Mouse (Mus musculus): ENCODE measurements around the gene Ears2.

Gene Ears2

DNA sequence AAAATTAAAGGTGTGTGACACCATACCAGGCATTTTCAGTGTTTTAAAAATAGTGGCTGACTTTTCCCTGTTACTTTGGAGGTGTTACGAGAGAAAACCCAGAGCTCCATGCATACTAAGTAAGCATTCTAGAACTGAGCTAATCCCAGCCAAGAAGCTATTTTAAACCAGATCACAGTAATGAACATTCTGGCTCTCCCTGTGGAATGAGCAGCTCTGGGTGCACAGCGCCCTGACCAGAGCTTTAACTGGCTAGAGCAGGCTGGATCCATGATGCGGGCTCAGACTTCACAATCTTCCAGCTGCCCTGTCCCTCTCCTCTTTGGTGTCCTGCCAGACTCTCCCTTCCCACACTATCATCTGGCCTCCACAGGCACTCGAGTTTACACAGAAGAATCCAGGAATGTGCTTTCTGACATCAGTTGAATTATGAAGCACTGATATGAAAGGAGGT, 21.9 kb downstream of the Ears2 start:
- in situ Hi-C loops (cut with MboI) = no loop called here

DNA sequence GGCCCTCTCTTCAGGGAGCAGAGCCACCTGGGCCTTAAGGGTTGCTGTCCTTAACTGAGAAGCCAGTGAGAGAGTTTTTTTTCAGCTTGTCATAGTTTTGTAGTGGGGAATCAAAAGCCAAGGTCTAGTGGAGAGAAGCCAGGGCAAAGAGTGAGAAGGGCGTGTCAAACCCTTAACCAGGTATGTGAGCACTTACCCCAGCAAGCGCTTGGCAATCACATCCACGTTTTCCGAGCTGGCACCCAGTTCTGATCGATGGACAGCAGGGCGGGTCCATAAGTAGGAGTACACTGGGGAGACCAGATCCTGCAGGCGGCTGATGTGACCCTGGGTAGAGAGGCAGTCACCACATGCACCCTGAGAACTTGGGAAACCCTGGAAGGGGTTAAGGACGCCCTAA, 23.0 kb downstream of the Ears2 start:
- in situ Hi-C loops (cut with MboI) = no loop called here

DNA sequence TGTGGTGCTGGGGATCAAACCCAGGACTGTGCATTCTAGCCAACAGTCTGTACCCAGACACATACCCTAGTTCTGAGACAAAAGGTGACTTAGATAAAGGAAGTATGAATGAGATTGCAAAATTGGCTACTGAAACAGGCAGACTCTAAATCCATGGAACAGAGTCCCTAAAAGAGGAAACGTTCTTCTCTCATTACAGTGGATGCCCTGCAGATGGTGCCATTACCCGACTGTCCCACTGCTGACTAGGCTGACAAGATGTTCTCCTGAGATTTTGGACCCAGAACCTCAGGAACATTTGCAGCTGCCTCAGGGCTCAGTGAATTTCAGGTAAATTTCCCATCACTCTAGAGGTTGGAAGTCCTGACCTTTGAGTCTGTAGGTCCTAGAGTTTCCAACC, 32.7 kb downstream of the Ears2 start:
- in situ Hi-C loops (cut with MboI) = no loop called here

DNA sequence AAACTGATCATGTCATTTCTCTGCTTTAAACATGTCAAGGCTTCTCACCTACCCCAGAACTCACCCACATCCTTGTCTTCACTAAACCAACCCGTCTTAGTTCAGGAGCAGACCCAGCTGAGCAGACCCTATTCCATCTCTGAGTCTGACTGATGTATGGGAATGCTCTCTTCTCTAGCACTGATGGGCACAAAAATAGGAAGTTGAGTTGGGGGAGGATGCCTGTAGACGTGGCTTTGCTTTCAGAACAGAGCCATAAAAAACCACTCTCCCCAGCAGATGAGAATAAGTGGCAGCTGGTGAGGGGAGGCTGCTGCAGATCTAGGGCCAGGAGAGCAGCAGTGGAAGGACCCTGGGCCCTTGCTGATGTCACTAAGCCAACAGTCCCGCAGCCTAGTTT, 33.7 kb downstream of the Ears2 start:
- in situ Hi-C loops (cut with MboI) = no loop called here

DNA sequence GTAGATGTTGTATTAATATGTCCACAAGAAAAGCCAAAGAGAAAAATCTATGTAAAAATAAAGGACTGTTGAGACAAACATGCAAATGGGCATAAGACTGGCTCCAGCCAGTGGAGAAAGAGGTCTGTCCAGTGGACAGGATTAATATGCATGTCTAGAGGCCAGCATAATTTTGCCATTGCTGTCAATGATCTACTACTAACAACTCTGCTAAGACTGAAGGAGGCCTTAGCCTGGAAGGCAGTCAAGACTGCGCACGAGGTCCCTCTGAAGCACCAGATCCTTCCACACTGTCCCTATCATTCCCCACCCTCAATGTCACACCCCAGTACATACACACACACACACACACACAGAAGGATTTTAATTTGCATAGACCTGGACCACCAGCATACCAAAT, 44.9 kb downstream of the Ears2 start:
- in situ Hi-C loops (cut with MboI) = no loop called here

DNA sequence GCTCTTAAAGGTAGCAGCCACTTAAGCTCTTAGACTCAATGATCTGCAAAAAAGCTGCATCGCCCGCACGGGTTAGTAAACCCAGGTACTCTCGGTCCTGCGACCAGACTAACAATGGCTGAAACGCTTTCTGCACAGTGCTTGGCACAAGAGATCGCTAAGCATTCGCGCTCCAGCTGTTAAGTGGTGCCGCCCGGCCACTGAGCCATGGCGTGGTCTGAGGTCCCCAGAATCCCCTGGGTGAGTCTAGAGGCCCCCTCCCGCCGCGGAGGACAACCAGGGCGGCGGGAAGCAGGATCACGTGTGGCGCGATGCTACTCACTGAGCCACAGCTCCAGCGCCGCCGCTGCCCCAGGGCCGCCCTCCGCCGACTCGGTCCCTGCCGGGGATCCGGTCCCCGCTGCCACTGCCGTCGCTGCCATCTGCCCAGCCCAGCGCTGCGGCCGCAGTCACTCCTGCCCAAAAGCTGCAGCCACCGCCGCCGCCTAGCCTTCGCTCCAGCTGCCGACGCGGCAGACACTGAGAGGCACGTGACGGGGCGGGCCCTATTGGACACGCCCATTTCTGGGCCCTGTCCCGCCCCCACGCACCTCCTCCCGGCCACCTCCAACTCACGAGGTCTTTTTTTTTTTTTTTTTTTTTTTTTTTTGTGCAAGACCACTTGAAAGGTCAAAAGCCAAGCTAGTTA, 46.3 kb downstream of the Ears2 start, which contains the start of gene Gga2:
Gene Gga2 (minus strand): TSS at position 556 of the 688 bp plus-strand sequence.
- in situ Hi-C loops (cut with MboI) = no loop called here

DNA sequence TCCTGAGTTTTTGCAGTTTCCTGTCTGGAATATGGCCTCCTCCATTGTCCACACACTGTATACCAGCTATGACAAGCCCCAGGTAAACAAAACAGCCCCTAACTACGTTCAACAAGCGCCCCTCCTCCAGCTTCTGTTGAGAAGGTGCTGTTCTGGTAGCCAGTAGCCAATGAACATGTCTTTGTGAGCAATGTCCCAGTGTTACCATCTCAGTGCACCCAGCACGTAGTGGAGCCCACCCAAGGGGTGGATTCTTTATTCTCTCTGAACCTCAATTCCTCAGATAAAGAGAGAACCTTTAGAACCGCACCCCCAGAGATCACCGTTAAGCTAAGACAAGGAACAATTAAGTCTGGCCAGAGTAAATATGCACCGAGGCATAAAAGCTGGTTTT, 46.8 kb downstream of the Ears2 start:
- in situ Hi-C loops (cut with MboI) = no loop called here

DNA sequence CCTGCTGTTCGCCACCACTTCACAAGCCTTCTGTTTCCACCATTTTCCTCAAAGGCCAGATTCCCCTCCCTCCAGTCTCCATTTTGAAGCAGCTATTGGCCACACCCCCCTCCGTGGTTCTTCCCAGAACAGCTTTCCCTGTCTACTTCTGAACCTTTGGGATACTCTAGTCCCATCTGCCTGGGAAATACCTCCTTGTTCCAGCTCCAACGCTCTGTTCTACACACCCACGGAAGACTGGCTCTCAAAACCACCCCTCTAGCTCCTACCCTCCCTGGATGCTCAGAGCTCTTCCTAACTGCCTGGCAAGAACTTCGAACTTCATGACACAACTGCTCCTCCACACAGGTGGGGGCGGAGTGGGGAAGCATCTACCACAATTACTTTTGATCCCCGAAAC, 48.1 kb downstream of the Ears2 start:
- in situ Hi-C loops (cut with MboI) = no loop called here

DNA sequence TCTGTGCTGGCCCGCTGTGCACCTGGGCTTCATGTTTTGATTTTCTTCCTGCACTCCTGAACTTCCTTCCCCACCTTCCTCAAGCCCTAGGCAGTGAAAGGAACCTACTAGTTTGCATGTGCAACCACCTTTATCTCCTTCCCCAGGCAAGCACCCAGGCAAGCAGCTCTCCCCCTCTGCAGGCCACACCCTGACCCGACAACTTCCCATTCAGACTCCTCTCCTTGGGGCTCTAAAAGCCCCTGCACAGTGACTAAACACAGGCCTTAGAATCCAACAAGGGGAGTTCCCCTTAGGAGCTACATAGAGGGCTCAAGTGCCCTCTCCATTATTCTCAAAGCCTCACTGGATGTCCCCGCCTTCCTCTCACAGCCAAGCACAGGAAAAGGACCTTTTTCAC, 48.8 kb downstream of the Ears2 start:
- in situ Hi-C loops (cut with MboI) = no loop called here

DNA sequence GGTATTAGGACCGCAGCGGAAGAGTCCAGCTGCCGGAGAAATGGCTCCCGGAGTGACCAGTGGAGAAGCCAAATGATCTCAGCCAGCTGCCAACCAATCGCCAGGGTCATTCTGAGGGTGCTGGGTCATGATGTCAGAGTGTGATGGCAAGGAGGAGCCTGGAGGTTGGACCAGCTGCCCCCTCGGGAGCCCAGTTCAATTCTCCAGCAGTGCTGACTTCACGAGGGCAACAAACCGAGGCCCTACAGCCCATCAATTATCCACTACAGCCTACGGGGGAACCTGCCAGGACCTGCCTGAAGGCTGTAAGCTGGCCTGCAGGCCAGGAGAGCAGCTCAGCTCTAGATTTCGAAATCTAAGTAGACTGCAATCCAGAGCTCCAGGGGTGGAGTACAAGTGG, 51.3 kb downstream of the Ears2 start:
- in situ Hi-C loops (cut with MboI) = no loop called here

DNA sequence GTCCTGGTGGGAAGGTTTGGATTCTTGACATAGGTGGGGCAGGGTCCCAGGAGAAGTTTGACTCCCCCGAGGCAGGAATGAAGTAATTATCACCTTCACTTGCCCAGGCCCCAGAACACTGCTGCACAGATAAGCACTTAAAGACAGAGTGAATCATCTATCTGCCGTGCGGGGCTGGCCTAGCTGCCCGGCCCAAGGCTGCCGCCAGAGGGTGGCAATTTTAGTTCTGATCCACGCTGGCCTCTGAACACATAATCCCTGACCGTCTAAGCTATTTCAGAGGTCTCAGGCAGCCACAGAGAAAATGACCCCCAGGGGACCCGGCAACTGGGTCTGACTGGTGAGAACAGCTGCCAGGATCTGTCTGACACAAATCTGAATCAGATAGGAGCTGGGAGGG, 52.0 kb downstream of the Ears2 start:
- in situ Hi-C loops (cut with MboI) = no loop called here

DNA sequence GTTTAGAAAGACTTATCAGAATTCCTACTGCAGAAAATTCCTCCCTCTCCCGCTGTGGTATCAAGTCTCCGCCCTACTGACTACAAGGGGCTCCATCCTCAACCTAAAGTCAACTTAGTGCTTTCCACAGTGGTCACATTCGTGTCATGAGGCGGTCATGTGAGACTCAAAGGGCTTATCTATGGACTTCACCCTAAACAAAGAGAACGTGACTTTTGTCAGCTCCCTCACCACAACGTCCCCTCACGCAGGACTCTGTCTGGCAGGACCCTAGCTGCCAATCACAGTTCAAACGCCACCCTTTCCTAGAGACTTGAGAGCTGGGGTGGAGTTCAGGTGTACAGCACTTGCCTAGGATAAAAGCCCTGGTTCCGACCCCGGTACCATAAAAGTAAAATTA, 54.1 kb downstream of the Ears2 start:
- in situ Hi-C loops (cut with MboI) = no loop called here

DNA sequence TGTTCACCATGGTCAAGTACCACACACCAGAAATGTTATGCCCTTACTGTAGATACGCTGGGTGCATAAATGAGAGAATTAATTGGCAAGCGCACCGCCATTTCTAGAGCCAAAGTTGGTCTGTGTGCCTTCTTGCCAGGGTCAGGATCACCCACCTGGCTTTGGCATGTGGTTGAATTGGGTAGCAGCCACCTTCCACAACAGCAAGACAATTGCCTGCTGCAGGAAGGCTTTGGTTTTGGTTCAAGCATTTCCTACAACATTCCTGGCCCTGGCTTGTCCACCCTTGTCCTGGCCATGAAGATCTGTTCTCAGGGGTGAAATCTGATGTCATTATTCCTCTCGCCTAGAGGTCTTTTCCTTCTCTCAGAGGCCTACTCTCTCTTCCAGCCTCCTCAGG, 54.7 kb downstream of the Ears2 start:
- in situ Hi-C loops (cut with MboI) = no loop called here

DNA sequence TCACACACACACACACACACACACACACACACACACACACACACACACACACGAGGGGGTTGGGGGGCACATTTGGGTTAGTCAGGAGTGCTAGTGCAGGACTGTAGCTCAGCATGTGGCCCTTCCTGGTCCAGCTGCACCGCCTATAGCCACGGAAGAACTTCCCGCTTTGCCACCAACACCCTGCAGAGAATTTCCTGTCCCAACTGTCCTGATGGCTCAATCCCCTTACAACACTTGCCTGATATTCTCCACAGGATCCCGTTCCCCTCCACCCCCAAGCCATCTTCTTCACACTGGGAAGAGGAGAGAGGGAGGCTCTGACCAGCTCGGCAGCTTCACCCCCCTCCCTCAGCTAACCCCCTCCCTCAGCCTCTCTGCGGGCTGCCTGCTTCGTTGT, 66.7 kb downstream of the Ears2 start:
- in situ Hi-C loops (cut with MboI) = no loop called here

DNA sequence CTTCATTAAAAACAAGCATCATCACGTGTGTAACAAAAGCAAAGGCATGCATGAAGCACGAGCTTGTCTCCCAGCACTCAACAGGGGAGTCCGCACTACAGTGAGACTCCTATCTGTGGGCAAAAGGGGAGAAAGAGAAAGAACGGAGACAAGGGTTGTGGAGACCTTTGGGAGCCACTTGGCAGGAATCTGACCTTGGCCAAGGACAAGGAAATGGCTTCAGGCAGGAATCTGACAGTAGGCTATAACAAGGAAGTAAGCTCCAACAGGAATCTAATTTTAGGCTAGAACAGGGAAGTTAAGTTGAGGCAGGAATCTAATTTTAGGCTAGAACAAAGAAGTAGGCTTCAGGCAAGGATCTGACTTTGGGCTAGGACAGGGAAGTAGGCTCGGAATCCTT, 71.1 kb downstream of the Ears2 start:
- in situ Hi-C loops (cut with MboI) = no loop called here

Measured in mature B cell (primary cell).